Mouse (Mus musculus) midbrain, embryonic 16.5 days (tissue): Measurements from ENCODE around the gene Camk1d. TPM values are rescaled to one million over a fixed set of nuclear protein-coding genes. Genes with fewer than 3 reads are reported as not detected.

Experiments
- ATAC-seq: fragments of 200-750 bp; cut with Nextera tagmentation; 2 replicates; pipeline ENCODE4 v1.8.0; 2017; ENCODE audit warnings: moderate TSS enrichment
- H3K27ac ChIP-seq: fragments of 300-500 bp; sonication (generic); 2 replicates; pipeline ENCODE4 v1.5.1; 2014; ENCODE audit warnings: mild to moderate bottlenecking, low read length, mixed read lengths
- H3K27me3 ChIP-seq: fragments of 300-500 bp; sonication (generic); 2 replicates; pipeline ENCODE4 v1.6.1; 2014; ENCODE audit warnings: low read depth, low read length, mixed read lengths; ENCODE audit not compliant: control insufficient read depth, insufficient read depth
- H3K36me3 ChIP-seq: fragments of 300-500 bp; sonication (generic); 2 replicates; pipeline ENCODE4 v1.6.1; 2014; ENCODE audit warnings: mild to moderate bottlenecking, low read length, moderate library complexity, mixed read lengths; ENCODE audit not compliant: control insufficient read depth, insufficient read depth
- H3K4me1 ChIP-seq: fragments of 300-500 bp; sonication (generic); 2 replicates; pipeline ENCODE4 v1.6.1; 2014; ENCODE audit warnings: mild to moderate bottlenecking, low read length, mixed read lengths; ENCODE audit not compliant: control insufficient read depth, insufficient read depth
- H3K4me2 ChIP-seq: fragments of 300-500 bp; sonication (generic); 2 replicates; pipeline ENCODE4 v1.6.1; 2014; ENCODE audit warnings: mild to moderate bottlenecking, low read length, mixed read lengths
- H3K4me3 ChIP-seq: fragments of 300-500 bp; sonication (generic); 2 replicates; pipeline ENCODE4 v1.5.1; 2014; ENCODE audit warnings: low read depth, mild to moderate bottlenecking, low read length, moderate library complexity, mixed read lengths
- H3K9ac ChIP-seq: fragments of 300-500 bp; sonication (generic); 2 replicates; pipeline ENCODE4 v1.6.1; 2014; ENCODE audit warnings: low read depth, low read length, mixed read lengths
- H3K9me3 ChIP-seq: fragments of 300-500 bp; sonication (generic); replicated peaks from 2 replicates; pipeline ENCODE4 v1.6.1; 2014; ENCODE audit warnings: mild to moderate bottlenecking, low read length, mixed read lengths; ENCODE audit not compliant: control insufficient read depth, poor library complexity, severe bottlenecking
- WGBS: fragments of 180-500 bp; shearing (Covaris S2); extraction: QIAGEN DNeasy Blood & Tissue Kit; methylation state at CpG from one replicate; pipeline ENCODE4 v1.1.7; 2014; 5-methylcytosine and 5-hydroxymethylcytosine counted together
- polyA plus RNA-seq: library from polyadenylated mRNA; unstranded; fragments of >200 nt; fragmentation: Nextera tagmentation; extraction: Ambion mirVana; gene quantifications from 2 replicates; pipeline ENCODE4 v1.2.1, GENCODE M21; 2015

The Camk1d gene
- polyA plus RNA-seq, 1 experiment from 2014 or later: 7.7 TPM

DNA sequence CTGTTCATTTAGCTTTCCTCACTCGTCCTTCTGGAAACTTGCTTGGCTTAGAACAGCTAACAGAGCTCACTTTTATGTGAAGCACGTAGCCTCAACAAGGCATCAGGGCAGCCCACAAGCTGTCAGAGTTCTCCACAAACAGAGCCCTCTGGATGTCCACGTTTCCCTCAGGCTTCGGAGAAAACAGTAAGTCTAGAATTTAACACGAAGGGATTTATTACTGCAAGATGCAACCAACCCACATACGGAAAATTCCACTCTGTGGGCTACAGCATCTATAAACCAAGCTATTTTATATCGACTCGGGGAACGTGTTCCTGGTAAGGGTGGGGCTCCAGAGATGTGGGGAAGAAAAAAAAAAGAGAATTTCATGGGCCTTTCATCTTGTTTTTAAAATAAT lies 369.0 kb downstream of the Camk1d start:
- 83% methylated on average over 9 of the region's 9 CpGs for WGBS
- H3K9ac ChIP-seq: no peak overlapping the region
- no peak for ATAC-seq

DNA sequence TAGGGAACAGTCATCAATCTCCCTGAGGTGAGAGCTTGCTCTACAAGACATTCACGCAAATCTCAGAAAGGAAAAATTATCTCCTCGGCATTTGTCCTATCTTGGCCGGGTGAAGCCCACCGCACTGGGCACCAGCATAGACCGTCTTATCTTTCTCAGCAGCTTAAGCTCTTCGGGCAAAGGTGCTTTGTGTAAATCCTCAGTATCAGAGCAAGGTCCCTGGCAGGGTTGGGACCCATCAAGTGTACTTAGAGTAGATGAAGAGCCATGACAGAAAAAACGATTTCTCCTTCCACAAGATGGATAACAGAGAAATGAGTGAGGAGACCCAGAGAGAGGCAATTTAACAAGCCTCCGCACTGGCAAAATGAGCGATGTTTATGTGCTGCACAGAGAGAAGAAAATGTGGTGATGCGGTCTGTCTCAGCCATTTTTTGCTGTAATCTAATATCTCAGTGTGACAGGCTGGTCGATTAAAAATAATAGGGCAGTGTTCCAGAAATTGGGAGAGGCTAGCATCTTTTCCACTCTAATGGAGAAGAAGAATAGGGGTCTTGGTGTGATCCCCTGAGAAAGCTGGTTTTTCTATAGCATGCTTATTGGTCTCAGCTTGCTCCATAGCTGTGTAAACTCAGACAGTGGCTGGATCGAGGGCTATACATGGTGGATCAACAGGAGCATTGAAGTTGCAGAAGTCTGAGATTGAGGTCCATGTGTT lies 386.6 kb downstream of the Camk1d start:
- Histone ChIP-seq H3K36me3 (no peaks in the 10 kb centered on the region), H3K4me1 (no peaks in the 10 kb centered on the region), H3K4me3 (no peak overlapping the region), H3K27ac (no peak overlapping the region), H3K27me3 (no peaks in the 10 kb centered on the region), H3K4me2 (no peak overlapping the region), H3K9ac (no peak overlapping the region), H3K9me3 (no peaks in the 10 kb centered on the region)
- ATAC-seq: no peak
- WGBS: 62% methylated on average over 12 of the region's 12 CpGs

More for the DNA sequence above, 369.0 kb downstream of the Camk1d start:
- Histone ChIP-seq H3K27me3 (no peaks in the 10 kb centered on the region), H3K4me1 (no peaks in the 10 kb centered on the region), H3K9me3 (no peaks in the 10 kb centered on the region), H3K27ac (no peak overlapping the region), H3K4me2 (no peak overlapping the region), H3K36me3 (no peaks in the 10 kb centered on the region), H3K4me3 (no peak overlapping the region)

DNA sequence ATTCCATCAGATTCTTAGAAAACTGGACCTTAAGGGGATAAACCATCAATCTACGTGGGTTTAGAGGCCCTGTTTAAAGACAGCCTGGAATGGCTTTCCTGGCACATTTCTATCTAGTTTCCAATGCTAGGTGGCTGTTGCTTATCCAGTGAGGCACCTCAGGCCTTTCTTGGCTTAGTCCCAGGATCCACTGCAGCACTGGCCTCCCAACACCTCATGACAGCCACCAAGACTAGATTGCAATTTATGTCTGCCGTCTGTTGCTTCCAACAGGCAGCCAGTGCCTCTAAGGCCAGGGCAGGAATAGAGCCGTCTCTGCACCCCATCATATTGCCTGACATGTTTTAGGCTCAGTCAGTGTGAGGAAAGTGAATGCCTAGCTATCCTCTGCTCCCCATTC lies 389.5 kb downstream of the Camk1d start:
- Histone ChIP-seq H3K9me3 (no peaks in the 10 kb centered on the region), H3K4me2 (no peak overlapping the region), H3K9ac (no peak overlapping the region), H3K27me3 (no peaks in the 10 kb centered on the region), H3K4me1 (no peaks in the 10 kb centered on the region), H3K36me3 (no peaks in the 10 kb centered on the region), H3K27ac (no peak overlapping the region), H3K4me3 (no peak overlapping the region)
- no peak for ATAC-seq
- 88% methylated on average over 3 of the region's 3 CpGs for WGBS

DNA sequence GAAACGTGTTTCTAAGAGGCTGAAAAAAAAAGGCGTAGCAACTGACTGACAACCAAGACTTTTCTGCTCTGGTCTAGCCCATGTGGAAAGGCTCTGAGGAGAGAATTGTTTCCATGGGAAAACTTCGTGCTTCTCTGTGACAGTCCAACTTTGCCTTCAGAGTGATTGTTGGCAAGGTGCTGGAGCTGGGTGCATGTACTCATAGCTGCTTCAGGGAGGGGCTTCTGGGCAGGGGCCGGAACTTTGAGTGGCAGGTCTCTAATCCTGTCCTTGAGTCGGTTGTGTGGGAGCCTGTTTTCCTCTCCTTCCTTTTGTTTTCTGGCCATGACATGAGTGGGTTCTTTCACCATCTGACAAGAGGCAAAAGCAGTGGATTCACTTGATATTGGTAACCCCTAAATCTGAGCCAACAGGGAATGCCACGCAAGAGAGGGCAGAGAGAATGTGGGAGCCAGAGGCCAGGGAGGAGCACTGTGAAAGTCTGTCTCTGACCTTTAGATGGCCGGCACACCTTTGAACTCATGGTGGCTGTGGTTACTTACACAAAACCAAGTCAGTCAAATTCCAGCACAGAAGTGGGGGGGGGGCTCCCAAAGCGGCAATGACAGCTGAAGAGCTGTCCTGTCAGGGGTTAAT lies 392.5 kb downstream of the Camk1d start:
- H3K4me2 ChIP-seq: no peak overlapping the region
- H3K36me3 ChIP-seq: no peaks in the 10 kb centered on the region
- no peaks in the 10 kb centered on the region for H3K4me1 ChIP-seq
- ATAC-seq: peak; percentile 68
- 33% methylated on average over 8 of the region's 8 CpGs for WGBS
- H3K4me3 ChIP-seq: no peak overlapping the region
- H3K9ac ChIP-seq: no peak overlapping the region
- H3K27me3 ChIP-seq: no peaks in the 10 kb centered on the region
- no peak overlapping the region for H3K27ac ChIP-seq
- H3K9me3 ChIP-seq: no peaks in the 10 kb centered on the region

DNA sequence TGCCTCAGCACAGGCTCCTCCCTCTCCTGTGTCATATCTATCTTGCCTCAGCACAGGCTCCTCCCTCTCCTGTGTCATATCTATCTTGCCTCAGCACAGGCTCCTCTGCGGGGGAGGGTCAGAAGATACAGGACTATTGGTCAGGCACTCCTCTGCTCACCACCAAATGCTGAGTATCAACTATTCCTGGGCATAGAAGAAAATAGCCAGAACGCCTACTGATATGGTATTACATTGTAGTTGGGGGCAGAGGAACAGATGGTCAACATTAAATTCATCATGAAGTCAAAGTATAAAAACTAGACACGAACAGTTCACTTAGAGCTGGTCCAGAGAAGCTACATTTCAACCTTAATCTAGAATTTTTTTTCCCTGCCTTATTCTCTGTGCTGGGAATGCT lies 395.2 kb downstream of the Camk1d start:
- H3K27ac ChIP-seq: no peak overlapping the region
- H3K27me3 ChIP-seq: no peaks in the 10 kb centered on the region
- H3K4me3 ChIP-seq: no peak overlapping the region
- H3K9ac ChIP-seq: no peak overlapping the region
- H3K9me3 ChIP-seq: no peaks in the 10 kb centered on the region
- H3K4me1 ChIP-seq: peaks cover 11% of the 10 kb centered on the region
- no peak overlapping the region for H3K4me2 ChIP-seq
- WGBS: 95% methylated on average over 3 of the region's 3 CpGs
- ATAC-seq: no peak
- H3K36me3 ChIP-seq: no peaks in the 10 kb centered on the region

DNA sequence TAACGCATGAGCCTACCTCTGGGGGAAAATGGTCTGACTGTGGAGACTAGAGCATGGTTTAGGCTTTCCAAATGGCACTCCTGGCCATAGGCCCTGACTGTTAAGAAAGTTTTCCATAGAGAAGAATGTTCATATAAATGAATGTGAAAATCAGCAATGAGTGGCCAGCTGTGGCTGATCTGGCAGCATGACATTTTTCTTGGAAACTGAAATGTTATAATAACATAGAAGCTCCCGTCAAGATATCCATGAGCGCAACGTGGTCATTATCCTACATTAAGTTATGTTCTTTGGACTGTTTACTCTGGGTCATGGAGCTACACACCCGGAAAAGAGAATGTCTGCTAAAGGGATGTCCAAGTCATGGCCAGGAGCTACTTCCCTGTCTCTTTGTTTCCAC lies 397.6 kb downstream of the Camk1d start:
- Histone ChIP-seq H3K36me3 (no peaks in the 10 kb centered on the region), H3K4me2 (no peak overlapping the region), H3K9ac (no peak overlapping the region), H3K4me3 (no peak overlapping the region), H3K4me1 (peaks cover 11% of the 10 kb centered on the region), H3K27me3 (no peaks in the 10 kb centered on the region), H3K27ac (no peak overlapping the region), H3K9me3 (no peaks in the 10 kb centered on the region)
- ATAC-seq: no peak
- WGBS: 95% methylated on average over 5 of the region's 5 CpGs

DNA sequence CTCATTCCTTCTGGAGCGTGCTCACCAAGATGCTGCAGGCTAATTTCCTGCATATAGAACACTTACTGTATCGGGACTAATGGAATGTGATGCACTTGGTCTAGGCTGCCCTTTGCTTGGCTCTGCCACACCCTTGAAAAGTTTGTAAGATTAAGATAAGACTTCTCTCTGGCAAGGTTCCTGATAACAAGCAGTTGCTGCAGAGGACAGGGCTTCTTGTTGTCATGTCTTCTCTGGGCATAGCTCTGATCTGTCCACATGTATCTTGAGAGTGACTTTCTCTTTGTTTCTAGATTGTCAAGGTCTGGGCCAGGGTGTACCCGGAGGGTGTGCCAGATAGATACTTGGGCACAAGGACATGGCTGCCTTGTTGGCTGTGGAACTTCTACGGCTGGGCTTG lies 398.1 kb downstream of the Camk1d start:
- Histone ChIP-seq H3K36me3 (no peaks in the 10 kb centered on the region), H3K4me1 (peaks cover 11% of the 10 kb centered on the region), H3K4me2 (no peak overlapping the region), H3K9me3 (no peaks in the 10 kb centered on the region), H3K9ac (no peak overlapping the region), H3K4me3 (no peak overlapping the region), H3K27ac (no peak overlapping the region), H3K27me3 (no peaks in the 10 kb centered on the region)
- WGBS: 96% methylated on average over 4 of the region's 4 CpGs
- ATAC-seq: no peak

GRCm38 (mm10) chr2:5315291-5315828 lies 399.0 kb downstream of the Camk1d start:
- Histone ChIP-seq H3K36me3 (no peaks in the 10 kb centered on the region), H3K9ac (no peak overlapping the region), H3K4me2 (no peak overlapping the region), H3K27me3 (no peaks in the 10 kb centered on the region), H3K27ac (no peak overlapping the region), H3K9me3 (no peaks in the 10 kb centered on the region), H3K4me3 (no peak overlapping the region), H3K4me1 (peaks cover 11% of the 10 kb centered on the region)
- ATAC-seq: no peak
- WGBS: 45% methylated on average over 8 of the region's 8 CpGs

- ATAC-seq: peak; percentile 58; the same call in 1 of the 2 replicates
- Histone ChIP-seq H3K27ac (peak overlapping the region; percentile 22; the same call in 1 of the 2 replicates), H3K9me3 (no peaks in the 10 kb centered on the region), H3K27me3 (no peaks in the 10 kb centered on the region), H3K4me3 (no peak overlapping the region), H3K4me2 (no peak overlapping the region), H3K9ac (no peak overlapping the region), H3K36me3 (no peaks in the 10 kb centered on the region), H3K4me1 (peaks cover 11% of the 10 kb centered on the region)
- WGBS: 7% methylated on average over 9 of the region's 9 CpGs
Measured at GRCm38 (mm10) chr2:5314530-5315166, 399.7 kb downstream of the Camk1d start.
